Mouse (Mus musculus) cerebellum, postnatal 36 days (tissue): ENCODE data around the gene Trappc11.
"Not testable (repeated sequence)": the region's sequence is repeated elsewhere in the genome, so short reads cannot be mapped to it uniquely, and the experiment has no call there.

Experiments used
- DNase-seq, 2 experiments: peaks; one replicate each; pipeline ENCODE4 v3.0.0; 2021 to 2022; ENCODE audit warnings: mixed read lengths in 2 of 2

Trappc11 gene

GRCm38 (mm10) chr8:47482354-47483071, 50.8 kb downstream of the Trappc11 start:
- DNase-seq, result no peak

- no peak for DNase-seq
Measured at GRCm38 (mm10) chr8:47480039-47480438, 53.2 kb downstream of the Trappc11 start.

DNA sequence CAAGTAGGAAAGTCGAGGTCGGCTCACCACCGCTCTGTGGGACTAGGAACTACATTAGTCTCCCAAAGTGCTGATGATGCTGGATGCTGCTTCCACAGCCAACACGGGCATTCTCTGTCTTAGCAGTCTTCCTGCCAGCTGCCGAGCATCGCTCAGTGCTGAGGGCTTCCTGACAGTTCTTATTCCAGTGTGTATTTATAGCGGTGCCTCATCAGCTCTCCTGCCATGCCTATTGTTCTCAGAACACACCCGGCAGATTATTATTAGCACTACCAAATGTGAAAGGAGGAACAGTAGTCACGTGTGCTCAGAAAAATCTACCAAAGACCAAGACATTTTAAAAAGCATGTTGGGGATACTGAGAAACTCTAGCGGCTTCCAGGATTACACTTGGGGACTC, 71.6 kb downstream of the Trappc11 start:
- no peak for DNase-seq

GRCm38 (mm10) chr8:47459216-47459749, 74.0 kb downstream of the Trappc11 start:
- no peak for DNase-seq

GRCm38 (mm10) chr8:47458591-47458990, 74.7 kb downstream of the Trappc11 start:
- DNase-seq, result no peak

GRCm38 (mm10) chr8:47449211-47449610, 84.1 kb downstream of the Trappc11 start:
- DNase-seq, result not testable (repeated sequence)

- DNase-seq, result no peak
Measured at GRCm38 (mm10) chr8:47446312-47447046, 86.8 kb downstream of the Trappc11 start, which contains the start of gene Stox2. Gene Stox2, minus strand, starts transcription at chr8:47446362.
